Mouse (Mus musculus): ENCODE data around the gene Nr1h5. TPM values are rescaled to one million over a fixed set of nuclear protein-coding genes. Genes with fewer than 3 reads are reported as not detected.

The Nr1h5 gene
- not detected for total RNA-seq (2022)

DNA sequence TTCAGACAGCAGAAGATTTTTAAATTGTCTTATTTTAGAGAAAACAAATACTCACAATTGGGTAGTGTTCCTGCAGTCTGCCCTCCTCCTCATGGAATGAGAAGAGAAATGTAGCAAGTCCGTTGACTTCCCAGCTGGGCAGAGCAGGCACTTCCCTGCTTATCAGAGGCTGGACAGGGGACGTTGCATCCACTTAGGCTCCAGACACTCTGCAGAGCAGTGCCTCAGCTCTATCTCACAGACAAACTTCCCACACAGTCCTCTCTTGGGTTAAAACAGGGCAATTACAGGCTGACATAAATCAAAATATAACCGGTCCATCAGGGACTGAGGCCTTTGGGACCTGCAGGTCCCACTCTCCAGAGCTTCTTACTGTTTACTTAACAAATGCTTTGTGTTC lies at the start of gene Nr1h5:
Gene Nr1h5 (minus strand): TSS at position 101 of the 400 bp plus-strand sequence.
- DNase-seq: no peak

DNA sequence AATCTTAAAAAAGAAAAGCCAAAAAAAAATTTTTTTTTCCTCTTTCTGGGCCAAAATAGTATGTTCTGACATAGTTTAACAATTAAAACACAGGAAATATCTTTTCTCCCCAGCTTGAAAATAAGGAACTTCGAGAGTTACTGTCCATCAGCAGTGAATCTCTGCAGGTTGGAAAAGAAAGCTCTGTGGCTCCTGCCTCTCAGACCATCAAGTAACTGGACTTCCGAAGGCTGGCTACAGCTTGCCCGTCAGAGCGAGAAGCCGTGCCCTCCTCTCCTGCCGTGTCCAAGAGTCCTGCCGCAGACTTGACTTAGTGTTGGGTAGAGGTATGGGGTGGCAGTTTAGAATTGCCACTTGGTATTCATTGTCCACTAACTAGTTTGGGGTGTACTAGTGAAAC lies 37.7 kb upstream of the Nr1h5 start:
- DNase-seq: no peak

DNA sequence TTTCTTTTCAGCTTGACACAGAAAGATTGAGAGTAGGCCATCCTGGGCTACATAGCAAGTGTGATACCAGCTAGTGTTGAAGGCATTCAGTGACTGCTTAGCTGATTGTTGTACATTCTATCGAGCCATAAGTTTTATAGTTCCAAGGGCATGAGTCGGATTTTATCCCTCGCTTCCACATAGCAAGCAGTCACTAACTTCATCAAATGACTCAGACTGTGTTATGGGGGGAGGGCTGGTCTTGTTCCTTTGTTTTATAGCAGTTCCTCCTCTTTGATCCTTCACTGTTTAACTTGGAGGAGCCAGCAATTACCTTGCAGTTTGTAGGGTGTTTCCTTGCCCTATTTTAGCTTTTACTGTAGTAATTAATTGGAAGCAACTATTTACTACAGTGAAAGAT lies 33.7 kb upstream of the Nr1h5 start:
- DNase-seq: no peak

- no peak for DNase-seq
These were observed 33.1 kb upstream of the Nr1h5 start for GRCm38 (mm10) chr3:102997036-102997435.

GRCm38 (mm10) chr3:102995605-102996321 lies 31.8 kb upstream of the Nr1h5 start, which contains the start of gene Sike1:
TSS of gene Sike1 (plus strand) at chr3:102995708.
- DNase-seq: peak; percentile 93

GRCm38 (mm10) chr3:102995233-102995604 lies 31.3 kb upstream of the Nr1h5 start:
- no peak for DNase-seq

DNA sequence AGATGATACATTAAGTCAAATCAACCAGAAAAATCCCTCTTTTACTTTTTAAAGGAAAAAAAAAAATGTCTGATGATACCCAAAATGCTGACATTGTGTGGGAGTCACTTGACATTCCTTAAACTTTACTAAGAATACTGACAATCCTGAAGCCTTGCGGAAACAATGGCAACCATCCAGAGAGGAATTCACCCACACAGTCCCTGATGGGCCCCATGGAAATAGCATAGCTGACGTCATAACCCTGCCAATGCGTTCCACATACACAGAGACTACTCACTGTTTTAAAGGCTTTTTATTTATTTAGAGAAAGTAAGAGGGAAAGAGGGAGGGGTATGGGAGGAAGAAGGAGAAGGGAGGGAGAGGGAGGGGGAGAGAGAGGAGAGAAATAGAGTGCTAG lies 29.0 kb upstream of the Nr1h5 start:
- no peak for DNase-seq

- no peak for DNase-seq
These were observed 27.1 kb upstream of the Nr1h5 start for GRCm38 (mm10) chr3:102991041-102991440.

DNA sequence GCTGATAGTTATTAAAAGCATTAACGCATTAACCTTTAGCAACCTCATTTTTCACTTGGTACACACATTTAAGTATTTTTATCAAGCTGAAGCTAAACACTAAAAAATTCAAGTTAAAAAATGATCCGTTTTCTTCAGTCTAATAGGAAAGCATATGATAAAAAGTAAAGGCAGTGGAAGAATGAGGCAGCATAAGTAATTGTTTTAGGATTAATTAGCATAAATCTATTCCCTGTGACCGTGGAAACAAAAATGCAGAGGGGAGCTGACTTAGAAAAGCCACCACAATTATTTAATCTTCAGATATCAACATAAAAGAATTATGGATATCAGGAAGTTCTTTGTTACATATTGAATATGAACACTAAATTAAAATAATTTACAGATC lies 16.4 kb upstream of the Nr1h5 start:
- DNase-seq: no peak

DNA sequence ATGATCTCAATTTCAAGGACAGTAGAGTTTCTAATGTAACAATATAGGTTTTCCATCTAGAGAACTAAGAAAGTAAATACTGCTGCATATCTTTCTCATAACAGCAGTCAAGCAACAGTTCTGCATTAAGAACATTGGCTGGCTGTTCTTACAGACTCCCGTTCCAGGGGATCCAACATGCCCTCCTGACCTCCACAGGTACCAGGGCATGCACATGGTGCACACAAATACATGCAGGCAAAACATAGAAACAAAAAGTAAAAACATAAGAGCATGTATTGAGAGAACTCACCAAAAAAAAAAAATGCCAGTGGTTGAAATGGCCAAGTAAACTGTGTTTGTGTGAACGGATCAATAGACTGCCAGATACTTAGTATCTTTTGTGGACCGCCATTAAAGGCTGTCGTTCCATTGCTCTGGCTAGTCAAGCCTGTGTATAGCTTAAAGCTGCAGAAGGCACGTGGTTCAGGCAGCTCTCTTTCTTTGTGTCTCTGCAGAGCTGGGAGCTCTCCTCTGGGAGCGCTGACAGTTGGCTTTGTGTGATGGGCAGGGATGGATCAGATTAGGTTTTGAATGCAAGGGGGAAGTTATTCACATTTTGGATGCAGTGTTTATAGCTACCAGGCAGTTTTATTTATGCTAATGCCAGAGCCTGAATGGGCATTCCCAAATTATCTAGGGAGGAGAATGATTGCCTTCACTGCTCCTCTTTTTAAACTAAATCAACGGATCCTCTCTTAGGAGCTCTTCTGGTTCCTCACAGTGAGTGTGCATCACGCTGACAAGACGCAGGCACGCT lies 15.8 kb upstream of the Nr1h5 start:
- DNase-seq: no peak

GRCm38 (mm10) chr3:102976906-102977305 lies 13.0 kb upstream of the Nr1h5 start:
- no peak for DNase-seq

- no peak for DNase-seq
These were observed 6.6 kb upstream of the Nr1h5 start for GRCm38 (mm10) chr3:102970508-102970907.

GRCm38 (mm10) chr3:102970067-102970466 lies 6.1 kb upstream of the Nr1h5 start:
- no peak for DNase-seq

GRCm38 (mm10) chr3:102955596-102955995 lies 8.3 kb downstream of the Nr1h5 start:
- DNase-seq: no peak

DNA sequence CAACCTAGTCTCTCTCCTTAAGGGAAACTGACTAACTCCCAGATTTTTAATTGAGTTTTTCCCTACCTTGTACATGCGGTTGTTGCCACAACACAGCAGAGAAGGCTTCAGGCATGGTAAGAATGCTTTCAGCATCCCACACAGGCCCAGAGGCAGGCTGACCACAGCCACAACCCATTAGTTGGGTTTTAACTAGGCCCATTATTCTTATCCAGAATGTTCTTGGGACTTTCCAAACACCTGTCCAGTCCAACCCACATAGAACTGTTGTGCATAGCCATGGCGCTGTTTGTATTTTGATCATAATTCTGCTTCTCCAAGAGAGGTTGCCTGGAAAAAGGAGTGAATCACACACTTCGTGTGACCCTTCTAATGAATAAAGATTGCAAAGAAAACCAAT lies 8.8 kb downstream of the Nr1h5 start:
- no peak for DNase-seq

GRCm38 (mm10) chr3:102954476-102954875 lies 9.5 kb downstream of the Nr1h5 start:
- DNase-seq: no peak

DNA sequence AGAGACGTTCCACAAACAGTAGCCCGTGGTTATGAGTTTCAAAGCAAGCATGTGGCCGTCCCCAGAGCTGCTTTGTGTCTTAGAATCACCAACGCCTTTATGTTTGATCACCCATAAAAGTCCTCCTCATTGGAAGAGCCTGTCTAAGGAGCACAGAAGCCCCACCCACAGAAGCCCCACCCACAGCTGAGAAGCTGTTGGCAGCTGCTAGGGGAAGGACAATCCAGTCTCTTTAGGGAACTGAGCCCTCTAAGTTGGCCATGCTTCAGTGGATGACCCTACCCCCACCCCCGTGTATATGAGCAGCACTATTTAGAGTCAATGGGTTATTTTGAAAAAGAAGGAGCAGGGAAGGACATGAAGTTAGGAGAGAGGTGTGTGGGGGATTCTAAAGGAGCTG lies 17.1 kb downstream of the Nr1h5 start:
- no peak for DNase-seq

DNA sequence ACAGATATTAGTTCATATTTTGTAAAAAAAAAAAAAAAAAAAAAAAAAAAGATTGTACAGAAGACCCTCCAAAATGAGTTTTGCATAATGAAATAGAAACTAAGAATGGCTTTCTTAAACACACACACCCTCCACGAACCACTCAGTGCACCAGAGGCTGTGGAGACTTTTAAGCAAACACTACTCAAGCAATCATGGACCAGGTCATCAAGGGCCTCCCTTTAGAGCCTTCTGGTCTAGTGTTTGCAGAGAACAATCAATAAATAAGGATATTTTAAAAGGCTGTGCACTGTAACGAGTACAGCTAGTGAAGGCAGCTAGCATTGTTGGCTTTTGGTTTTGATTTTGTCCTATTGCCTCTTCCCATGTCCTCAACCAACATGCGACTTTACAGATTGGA lies 17.6 kb downstream of the Nr1h5 start:
- DNase-seq: no peak

GRCm38 (mm10) chr3:102938100-102938499 lies 25.8 kb downstream of the Nr1h5 start:
- no peak for DNase-seq

- DNase-seq: no peak
These were observed 28.2 kb downstream of the Nr1h5 start, which contains the start of gene Sycp1 for GRCm38 (mm10) chr3:102935451-102936354. TSS of gene Sycp1 (minus strand) at chr3:102936100.

GRCm38 (mm10) chr3:102899136-102899535 lies 64.8 kb downstream of the Nr1h5 start:
- DNase-seq: no peak

Measured in adrenal gland, adult 8-10 months (tissue).